Mouse (Mus musculus) liver, embryonic 14.5 days (tissue): Measurements from ENCODE around the gene Speg.

ENCODE experiments used
- CTCF ChIP-seq: IDR thresholded peaks from 2 replicates; pipeline ENCODE4 v1.5.1; 2016; ENCODE audit warnings: antibody characterized with exemption, low read depth, control low read depth
- EP300 ChIP-seq: IDR thresholded peaks from 2 replicates; pipeline ENCODE4 v1.6.1; 2016; ENCODE audit warnings: antibody characterized with exemption, low read depth

- no peak for TF ChIP-seq CTCF
- no peak for TF ChIP-seq EP300
Measured at GRCm38 (mm10) chr1:75476441-75476840, 101.3 kb downstream of the Speg start.
